Mouse (Mus musculus) lung, postnatal 0 days (tissue): Measurements from ENCODE around the gene Oaz1. TPM values are rescaled to one million over a fixed set of nuclear protein-coding genes. Genes with fewer than 3 reads are reported as not detected.

ENCODE experiments used
- ATAC-seq: fragments of 200-750 bp; cut with Nextera tagmentation; 2 replicates; pipeline ENCODE4 v1.8.0; 2017; ENCODE audit warnings: moderate library complexity
- DNase-seq: peaks from one replicate; pipeline ENCODE4 v3.0.0-alpha.2; 2016; ENCODE audit warnings: low spot score
- H3K27ac ChIP-seq: fragments of 300-500 bp; sonication (generic); 2 replicates; pipeline ENCODE4 v1.5.1; 2014; ENCODE audit warnings: antibody characterized with exemption, mild to moderate bottlenecking, low read length, mixed read lengths
- H3K27me3 ChIP-seq: fragments of 300-500 bp; sonication (generic); replicated peaks from 2 replicates; pipeline ENCODE4 v1.6.1; 2014; ENCODE audit warnings: low read length, mixed read lengths; ENCODE audit not compliant: insufficient read depth
- H3K36me3 ChIP-seq: fragments of 300-500 bp; sonication (generic); 2 replicates; pipeline ENCODE4 v1.6.1; 2014; ENCODE audit warnings: low read length, mixed read lengths; ENCODE audit not compliant: insufficient read depth
- H3K4me1 ChIP-seq: fragments of 300-500 bp; sonication (generic); 2 replicates; pipeline ENCODE4 v1.6.1; 2014; ENCODE audit warnings: antibody characterized with exemption, low read depth, low read length, mixed read lengths; ENCODE audit not compliant: insufficient read depth
- H3K4me2 ChIP-seq: fragments of 300-500 bp; sonication (generic); replicated peaks from 2 replicates; pipeline ENCODE4 v1.6.1; 2014; ENCODE audit warnings: low read depth, mild to moderate bottlenecking, low read length, moderate library complexity, mixed read lengths
- H3K4me3 ChIP-seq: fragments of 300-500 bp; sonication (generic); 2 replicates; pipeline ENCODE4 v1.5.1; 2014; ENCODE audit warnings: low read depth, low read length
- H3K9ac ChIP-seq: fragments of 300-500 bp; sonication (generic); replicated peaks from 2 replicates; pipeline ENCODE4 v1.6.1; 2014; ENCODE audit warnings: low read depth, mild to moderate bottlenecking
- H3K9me3 ChIP-seq: fragments of 300-500 bp; sonication (generic); 2 replicates; pipeline ENCODE4 v1.6.1; 2016; ENCODE audit warnings: low read length, mixed read lengths
- CTCF ChIP-seq: IDR thresholded peaks from 2 replicates; pipeline ENCODE4 v1.5.1; 2016; ENCODE audit warnings: antibody characterized with exemption, mild to moderate bottlenecking
- EP300 ChIP-seq: IDR thresholded peaks from 2 replicates; pipeline ENCODE4 v1.6.1; 2016; ENCODE audit warnings: antibody characterized with exemption, mild to moderate bottlenecking, control low read depth
- WGBS: fragments of 180-500 bp; shearing (Covaris S2); extraction: QIAGEN DNeasy Blood & Tissue Kit; methylation state at CpG from one replicate; pipeline ENCODE4 v1.1.7; 2014; 5-methylcytosine and 5-hydroxymethylcytosine counted together
- microRNA counts: library from miRNA; unstranded; fragments of <30 nt; microRNA quantifications from one replicate; lab custom pipeline; 2015
- microRNA-seq: library from miRNA; unstranded; fragments of <30 nt; microRNA quantifications from one replicate; pipeline ENCODE4, GENCODE M21; 2016
- polyA plus RNA-seq: library from polyadenylated mRNA; unstranded; fragments of >200 nt; fragmentation: Nextera tagmentation; extraction: Ambion mirVana; gene quantifications from 2 replicates; pipeline ENCODE4 v1.2.1, GENCODE M21; 2015

Gene Oaz1
- polyA plus RNA-seq, 1 experiment from 2014 or later: 1,416 TPM

GRCm38 (mm10) chr10:80871581-80871980 lies 45.1 kb downstream of the Oaz1 start, which contains the start of gene Tmprss9:
TSS of gene Tmprss9 (plus strand) at chr10:80871848.
- no peak within 1 kb of the TSS for H3K27ac ChIP-seq
- no peaks in the 10 kb centered on the region for H3K27me3 ChIP-seq
- WGBS: 18% methylated on average over 9 of the region's 9 CpGs
- ATAC-seq (no peak; the same call in 1 of the 2 replicates), DNase-seq (no peak)
- no peak within 1 kb of the TSS for H3K4me2 ChIP-seq
- no peaks in the 10 kb centered on the region for H3K36me3 ChIP-seq
- H3K4me1 ChIP-seq: no peaks in the 10 kb centered on the region
- no peak within 1 kb of the TSS for H3K9ac ChIP-seq
- TF ChIP-seq CTCF (no peak), EP300 (no peak)
- no peak within 1 kb of the TSS for H3K4me3 ChIP-seq
- no peaks in the 10 kb centered on the region for H3K9me3 ChIP-seq

- Histone ChIP-seq H3K27me3 (no peaks in the 10 kb centered on the region), H3K36me3 (no peaks in the 10 kb centered on the region), H3K4me2 (no peak overlapping the region), H3K27ac (no peak overlapping the region), H3K9me3 (no peaks in the 10 kb centered on the region), H3K4me3 (no peak overlapping the region), H3K4me1 (no peaks in the 10 kb centered on the region), H3K9ac (no peak overlapping the region)
- no peak for ATAC-seq
- WGBS: 78% methylated on average over 9 of the region's 9 CpGs
- DNase-seq: no peak
- TF ChIP-seq CTCF (no peak), EP300 (no peak)
Observed at GRCm38 (mm10) chr10:80874035-80874434, 47.6 kb downstream of the Oaz1 start.

DNA sequence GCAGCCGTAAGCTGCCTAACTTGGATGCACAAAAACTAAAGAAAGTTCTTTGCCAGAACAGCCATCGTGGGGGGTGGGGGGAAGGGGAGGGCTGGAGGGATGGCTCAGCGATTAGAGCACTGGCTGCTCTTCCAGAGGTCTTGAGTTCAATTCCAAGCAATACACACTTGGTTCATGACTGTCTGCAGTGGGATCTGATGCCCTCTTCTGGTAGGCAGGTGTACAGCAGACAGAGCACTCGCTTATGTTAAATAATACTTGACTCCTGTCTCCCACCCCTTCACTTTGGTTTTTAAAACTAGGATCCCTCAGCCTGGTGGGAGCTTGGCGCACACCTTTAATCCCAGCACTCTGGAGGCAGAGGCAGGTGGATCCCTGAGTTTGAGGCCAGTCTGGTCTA lies 49.6 kb downstream of the Oaz1 start:
- WGBS: 27% methylated on average over 5 of the region's 5 CpGs
- no peaks in the 10 kb centered on the region for H3K9me3 ChIP-seq
- no peak overlapping the region for H3K27ac ChIP-seq
- H3K36me3 ChIP-seq: no peaks in the 10 kb centered on the region
- H3K4me2 ChIP-seq: no peak overlapping the region
- no peak overlapping the region for H3K4me3 ChIP-seq
- DNase-seq (peak; percentile 65), ATAC-seq (peak; percentile 38)
- H3K9ac ChIP-seq: no peak overlapping the region
- no peaks in the 10 kb centered on the region for H3K4me1 ChIP-seq
- H3K27me3 ChIP-seq: no peaks in the 10 kb centered on the region
- TF ChIP-seq EP300 (no peak), CTCF (peak; percentile 89)

DNA sequence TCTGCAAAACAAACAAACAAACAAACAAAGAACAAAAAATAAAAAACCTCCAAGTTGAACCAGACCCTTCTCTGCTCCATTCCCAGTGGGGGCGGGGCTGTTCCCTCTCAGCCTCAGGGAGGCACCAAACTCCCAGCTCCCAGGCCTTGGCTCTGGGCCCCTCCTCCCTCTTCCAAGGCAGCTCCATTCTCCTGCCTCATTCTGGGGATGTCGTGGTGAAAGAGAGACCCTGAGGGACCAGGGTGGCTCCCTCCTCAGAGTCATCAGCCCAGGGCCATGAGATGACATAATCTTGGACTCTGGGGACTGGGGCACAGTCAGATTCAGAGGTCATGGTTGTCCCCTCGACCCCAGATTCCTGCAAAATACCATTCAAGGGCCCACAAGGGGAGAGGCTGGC lies 50.1 kb downstream of the Oaz1 start:
- Histone ChIP-seq H3K4me3 (no peak overlapping the region), H3K9ac (no peak overlapping the region), H3K27me3 (no peaks in the 10 kb centered on the region), H3K9me3 (no peaks in the 10 kb centered on the region), H3K36me3 (no peaks in the 10 kb centered on the region), H3K27ac (no peak overlapping the region), H3K4me1 (no peaks in the 10 kb centered on the region), H3K4me2 (no peak overlapping the region)
- DNase-seq: no peak
- 25% methylated on average over 3 of the region's 3 CpGs for WGBS
- no peak for TF ChIP-seq CTCF
- no peak for TF ChIP-seq EP300
- ATAC-seq: no peak

MicroRNA genes within 50 kb of the gene (microRNA counts, 519-probe panel; counts per million panel counts)
- not detected for microRNA mmu-miR-1982 (lab: Ali Mortazavi, UCI)

Small RNA genes within 50 kb of the gene (microRNA-seq; reads per million reads assigned to microRNA genes)
- 1.7 reads per million for gene Mir1982

Other genes with a start within 250 kb of the Oaz1 start
- gene Klf16, start 249.3 kb upstream of the Oaz1 start, polyA plus RNA-seq: 7.1 and 7.2 TPM in 2 replicates
- gene Abhd17a, start 236.3 kb upstream of the Oaz1 start, polyA plus RNA-seq: 105 and 106 TPM in 2 replicates
- gene Scamp4, start 223.8 kb upstream of the Oaz1 start, polyA plus RNA-seq: 56.9 and 59.3 TPM in 2 replicates
- gene Adat3, start 223.8 kb upstream of the Oaz1 start, polyA plus RNA-seq: 3.5 and 4.8 TPM in 2 replicates
- gene Gm49322, start 220.6 kb upstream of the Oaz1 start, polyA plus RNA-seq: 0.98 and 1.1 TPM in 2 replicates
- gene Csnk1g2, start 203.8 kb upstream of the Oaz1 start, polyA plus RNA-seq: 97.7 and 111 TPM in 2 replicates
- 41.7 and 42.9 TPM in 2 replicates for gene Btbd2, start 169.6 kb upstream of the Oaz1 start, polyA plus RNA-seq
- gene Mknk2, start 148.5 kb upstream of the Oaz1 start, polyA plus RNA-seq: 92.2 and 103 TPM in 2 replicates
- gene Mob3a, start 124.7 kb upstream of the Oaz1 start, polyA plus RNA-seq: 32.6 and 37.0 TPM in 2 replicates
- gene Izumo4, start 124.5 kb upstream of the Oaz1 start, polyA plus RNA-seq: 28.7 and 28.8 TPM in 2 replicates
- gene Ap3d1, start 84.4 kb upstream of the Oaz1 start, polyA plus RNA-seq: 49.3 and 58.2 TPM in 2 replicates
- 7.4 and 9.6 TPM in 2 replicates for gene Dot1l, start 71.5 kb upstream of the Oaz1 start, polyA plus RNA-seq
- 27.0 and 29.4 TPM in 2 replicates for gene Sf3a2, start 28.5 kb upstream of the Oaz1 start, polyA plus RNA-seq
- 59.9 and 69.1 TPM in 2 replicates for gene Plekhj1, start 28.0 kb upstream of the Oaz1 start, polyA plus RNA-seq
- 0.07 TPM in 1 of 2 replicates, not detected in the other for gene Amh, start 21.4 kb upstream of the Oaz1 start, polyA plus RNA-seq
- 0.25 TPM in 1 of 2 replicates, not detected in the other for gene Jsrp1, start 13.2 kb upstream of the Oaz1 start, polyA plus RNA-seq
- gene Lingo3, start 17.4 kb downstream of the Oaz1 start, polyA plus RNA-seq: not detected in 2 replicates
- gene Lsm7, start 28.6 kb downstream of the Oaz1 start, polyA plus RNA-seq: 129 and 138 TPM in 2 replicates
- gene Sppl2b, start 28.6 kb downstream of the Oaz1 start, polyA plus RNA-seq: 26.5 and 26.8 TPM in 2 replicates
- 0.04 TPM in 1 of 2 replicates, not detected in the other for gene Tmprss9, start 45.2 kb downstream of the Oaz1 start, polyA plus RNA-seq
- gene Timm13, start 74.3 kb downstream of the Oaz1 start, polyA plus RNA-seq: 211 and 233 TPM in 2 replicates
- gene Lmnb2, start 91.6 kb downstream of the Oaz1 start, polyA plus RNA-seq: 6.9 and 7.3 TPM in 2 replicates
- gene Gadd45b, start 103.4 kb downstream of the Oaz1 start, polyA plus RNA-seq: 131 and 145 TPM in 2 replicates
- 1.0 and 1.4 TPM in 2 replicates for gene Gng7, start 188.3 kb downstream of the Oaz1 start, polyA plus RNA-seq
- gene Diras1, start 199.0 kb downstream of the Oaz1 start, polyA plus RNA-seq: not detected in 2 replicates
- gene Slc39a3, start 210.8 kb downstream of the Oaz1 start, polyA plus RNA-seq: 15.4 and 16.0 TPM in 2 replicates
- gene Sgta, start 233.5 kb downstream of the Oaz1 start, polyA plus RNA-seq: 102 and 103 TPM in 2 replicates
- 14.0 and 15.1 TPM in 2 replicates for gene Thop1, start 243.4 kb downstream of the Oaz1 start, polyA plus RNA-seq